Mouse (Mus musculus): ENCODE results near the gene Kcnip1. TPM values are rescaled to one million over a fixed set of nuclear protein-coding genes. Genes with fewer than 3 reads are reported as not detected.
A peak's percentile ranks its signal among the peaks of the same experiment; 100 is the strongest.

Kcnip1 gene
- polyA plus RNA-seq, 1 experiment from 2014 or later, result 0.27 TPM

DNA sequence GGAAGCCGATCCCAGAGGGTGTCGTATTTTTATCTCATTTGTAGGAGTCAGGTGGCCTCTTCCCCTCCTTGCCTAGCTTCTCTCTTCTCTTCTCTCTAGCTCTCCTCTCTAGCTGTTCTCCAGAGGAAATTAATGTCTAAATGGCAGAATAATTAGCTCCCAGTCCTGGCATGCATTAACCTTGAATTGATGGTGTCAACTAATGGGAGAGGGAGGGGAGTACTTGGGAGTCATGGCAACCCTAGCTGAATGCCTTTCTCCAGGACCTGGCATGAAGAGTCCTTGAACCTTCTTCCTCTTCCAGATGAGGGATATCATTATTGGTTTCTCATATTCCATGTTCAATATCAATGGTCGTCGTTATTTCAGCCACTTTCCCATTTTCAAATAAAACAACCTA, 396.3 kb downstream of the Kcnip1 start:
- Histone ChIP-seq H3K36me3 (ENCODE audit: insufficient read depth, low read length) (no peaks in the 10 kb centered on the region), H3K4me1 (ENCODE audit: insufficient read depth, low read depth, low read length) (no peaks in the 10 kb centered on the region), H3K9ac (replicated peaks; ENCODE audit: low read depth) (no peak overlapping the region), H3K27ac (ENCODE audit: low read length) (no peak overlapping the region), H3K27me3 (replicated peaks; ENCODE audit: insufficient read depth, low read length) (no peaks in the 10 kb centered on the region), H3K9me3 (ENCODE audit: low read length) (no peaks in the 10 kb centered on the region), H3K4me3 (ENCODE audit: low read depth, low read length) (no peak overlapping the region), H3K4me2 (replicated peaks; ENCODE audit: low read depth, low read length) (no peak overlapping the region)
- TF ChIP-seq CTCF (IDR thresholded peaks at IDR 0.05), result no peak
- no peak for TF ChIP-seq EP300 (IDR thresholded peaks at IDR 0.05)
- WGBS, result 72% methylated on average over 4 of the region's 4 CpGs
- DNase-seq (ENCODE audit: low spot score), result no peak
- no peak for ATAC-seq

DNA sequence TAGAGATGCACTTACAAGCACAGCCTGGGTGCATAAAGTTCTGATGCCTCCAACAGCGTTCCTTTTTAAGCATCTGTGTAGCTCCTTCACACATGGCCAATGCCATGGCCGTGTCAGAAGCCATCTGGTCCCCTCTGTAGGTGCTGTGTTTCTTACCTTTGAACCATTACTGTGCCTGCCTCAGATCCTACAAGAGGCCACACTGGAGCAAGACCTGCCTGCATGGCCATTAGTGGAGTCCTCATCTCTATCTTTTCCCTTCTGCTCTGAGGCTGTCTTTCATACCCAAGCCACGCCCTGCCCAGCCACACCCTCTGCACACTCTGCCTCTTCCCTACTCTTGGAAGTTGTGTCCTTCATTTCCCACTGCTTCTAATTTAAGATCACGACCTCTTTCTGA, 400.1 kb downstream of the Kcnip1 start:
- H3K4me3 ChIP-seq (ENCODE audit: low read depth, low read length), result no peak overlapping the region
- H3K36me3 ChIP-seq (ENCODE audit: insufficient read depth, low read length), result no peaks in the 10 kb centered on the region
- H3K27ac ChIP-seq (ENCODE audit: low read length), result no peak overlapping the region
- H3K27me3 ChIP-seq (replicated peaks; ENCODE audit: insufficient read depth, low read length), result no peaks in the 10 kb centered on the region
- ATAC-seq (no peak), DNase-seq (ENCODE audit: low spot score) (no peak)
- no peak overlapping the region for H3K9ac ChIP-seq (replicated peaks; ENCODE audit: low read depth)
- no peak overlapping the region for H3K4me2 ChIP-seq (replicated peaks; ENCODE audit: low read depth, low read length)
- TF ChIP-seq CTCF (IDR thresholded peaks at IDR 0.05), result no peak
- no peak for TF ChIP-seq EP300 (IDR thresholded peaks at IDR 0.05)
- 66% methylated on average over 4 of the region's 4 CpGs for WGBS
- no peaks in the 10 kb centered on the region for H3K9me3 ChIP-seq (ENCODE audit: low read length)
- no peaks in the 10 kb centered on the region for H3K4me1 ChIP-seq (ENCODE audit: insufficient read depth, low read depth, low read length)

DNA sequence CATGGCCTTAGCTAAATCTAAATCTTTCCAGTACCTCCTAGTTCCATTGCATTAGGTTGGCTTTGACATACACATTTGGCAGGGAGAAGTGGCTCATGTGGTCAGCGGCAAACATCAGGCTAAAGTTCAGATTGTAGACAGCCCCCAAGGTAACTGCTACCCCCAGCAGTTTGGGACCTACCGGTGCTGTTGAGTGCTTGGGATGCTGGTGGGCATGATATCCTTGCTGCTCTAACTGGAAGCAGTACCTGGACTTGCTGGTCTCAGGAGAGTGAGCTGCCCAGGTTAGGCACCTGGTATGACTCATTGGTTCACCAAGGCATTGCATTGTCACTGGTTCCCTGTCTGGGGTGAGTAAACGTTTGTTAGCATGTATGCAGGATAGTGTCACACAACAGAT, 402.2 kb downstream of the Kcnip1 start:
- Histone ChIP-seq H3K36me3 (ENCODE audit: insufficient read depth, low read length) (no peaks in the 10 kb centered on the region), H3K4me1 (ENCODE audit: insufficient read depth, low read depth, low read length) (no peaks in the 10 kb centered on the region), H3K4me3 (ENCODE audit: low read depth, low read length) (no peak overlapping the region), H3K27ac (ENCODE audit: low read length) (no peak overlapping the region), H3K9me3 (ENCODE audit: low read length) (no peaks in the 10 kb centered on the region), H3K27me3 (replicated peaks; ENCODE audit: insufficient read depth, low read length) (no peaks in the 10 kb centered on the region), H3K4me2 (replicated peaks; ENCODE audit: low read depth, low read length) (no peak overlapping the region), H3K9ac (replicated peaks; ENCODE audit: low read depth) (no peak overlapping the region)
- no peak for TF ChIP-seq CTCF (IDR thresholded peaks at IDR 0.05)
- no peak for TF ChIP-seq EP300 (IDR thresholded peaks at IDR 0.05)
- DNase-seq (ENCODE audit: low spot score), result no peak
- ATAC-seq, result no peak
- 80% methylated on average over 3 of the region's 3 CpGs for WGBS

DNA sequence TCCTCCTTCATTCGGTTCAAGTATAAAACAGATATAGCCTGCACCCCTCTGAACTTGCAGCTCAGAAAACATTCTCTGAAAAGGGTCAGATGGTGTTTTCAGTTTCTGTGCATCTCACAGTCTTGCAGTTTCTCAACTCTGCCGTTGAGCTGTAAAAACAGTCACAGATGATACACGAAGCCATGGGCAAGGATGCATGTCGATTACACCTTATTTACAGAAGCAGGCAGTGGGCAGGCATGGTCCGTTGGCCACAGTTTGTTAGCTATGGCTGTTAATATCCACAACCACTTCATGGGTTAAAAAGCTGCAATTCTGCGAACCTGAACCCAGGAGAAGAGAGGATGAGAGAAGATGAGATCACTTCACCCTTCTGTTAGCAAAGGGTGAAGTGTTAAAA, 406.3 kb downstream of the Kcnip1 start:
- H3K27ac ChIP-seq (ENCODE audit: low read length), result no peak overlapping the region
- ATAC-seq (no peak), DNase-seq (ENCODE audit: low spot score) (no peak)
- no peaks in the 10 kb centered on the region for H3K9me3 ChIP-seq (ENCODE audit: low read length)
- H3K4me3 ChIP-seq (ENCODE audit: low read depth, low read length), result no peak overlapping the region
- TF ChIP-seq EP300 (IDR thresholded peaks at IDR 0.05) (no peak), CTCF (IDR thresholded peaks at IDR 0.05) (no peak)
- WGBS, result 70% methylated on average over 6 of the region's 6 CpGs
- no peak overlapping the region for H3K9ac ChIP-seq (replicated peaks; ENCODE audit: low read depth)
- no peaks in the 10 kb centered on the region for H3K4me1 ChIP-seq (ENCODE audit: insufficient read depth, low read depth, low read length)
- H3K27me3 ChIP-seq (replicated peaks; ENCODE audit: insufficient read depth, low read length), result no peaks in the 10 kb centered on the region
- H3K36me3 ChIP-seq (ENCODE audit: insufficient read depth, low read length), result no peaks in the 10 kb centered on the region
- H3K4me2 ChIP-seq (replicated peaks; ENCODE audit: low read depth, low read length), result no peak overlapping the region

DNA sequence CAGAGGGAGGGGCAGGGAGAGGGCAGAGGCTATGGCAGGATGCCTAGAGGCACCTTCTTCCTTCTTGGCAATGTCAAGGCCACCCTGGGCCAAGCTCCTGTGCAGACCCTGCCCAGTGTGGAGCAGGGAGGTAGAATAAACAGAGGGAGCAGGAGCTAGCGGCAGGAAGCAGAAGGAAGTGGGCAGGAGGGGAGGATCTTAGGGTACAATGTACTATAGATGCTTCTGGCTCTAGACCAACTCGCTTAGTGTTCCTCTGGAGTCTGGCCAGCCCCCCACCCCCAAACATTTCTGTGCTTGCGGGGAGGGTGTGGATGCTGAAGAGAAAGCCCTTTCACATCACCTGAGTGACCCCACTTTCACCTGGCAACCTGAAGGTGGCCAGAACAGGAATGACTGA, 413.3 kb downstream of the Kcnip1 start:
- Histone ChIP-seq H3K4me1 (ENCODE audit: insufficient read depth, low read depth, low read length) (no peaks in the 10 kb centered on the region), H3K27me3 (replicated peaks; ENCODE audit: insufficient read depth, low read length) (no peaks in the 10 kb centered on the region), H3K27ac (ENCODE audit: low read length) (no peak overlapping the region), H3K9ac (replicated peaks; ENCODE audit: low read depth) (no peak overlapping the region), H3K4me2 (replicated peaks; ENCODE audit: low read depth, low read length) (no peak overlapping the region), H3K9me3 (ENCODE audit: low read length) (no peaks in the 10 kb centered on the region), H3K36me3 (ENCODE audit: insufficient read depth, low read length) (no peaks in the 10 kb centered on the region), H3K4me3 (ENCODE audit: low read depth, low read length) (no peak overlapping the region)
- ATAC-seq, result peak; percentile 57
- peak; percentile 31 for DNase-seq (ENCODE audit: low spot score)
- WGBS, result 11% methylated on average over 3 of the region's 3 CpGs
- TF ChIP-seq EP300 (IDR thresholded peaks at IDR 0.05), result no peak
- no peak for TF ChIP-seq CTCF (IDR thresholded peaks at IDR 0.05)

Other genes starting within 250 kb of the Kcnip1 start
- 0.66 and 0.74 TPM in 2 replicates for gene Kcnmb1, start 30.1 kb downstream of the Kcnip1 start, polyA plus RNA-seq (2015; fragmentation: Nextera tagmentation; extraction: Ambion mirVana)
- gene Lcp2, start 53.8 kb upstream of the Kcnip1 start, polyA plus RNA-seq (2015; fragmentation: Nextera tagmentation; extraction: Ambion mirVana), result 4.5 and 4.9 TPM in 2 replicates
- gene 4930469K13Rik, start 105.4 kb upstream of the Kcnip1 start, polyA plus RNA-seq (2015; fragmentation: Nextera tagmentation; extraction: Ambion mirVana), result not detected in 2 replicates
- not detected in 2 replicates for gene Foxi1, start 214.9 kb upstream of the Kcnip1 start, polyA plus RNA-seq (2015; fragmentation: Nextera tagmentation; extraction: Ambion mirVana)

Measured in lung, postnatal 0 days (tissue).